Mouse (Mus musculus) embryonic fibroblast, embryonic 13.5 days (primary cell): ENCODE measurements around the gene Setd2.

ENCODE experiments used
- CTCF ChIP-seq: IDR thresholded peaks from 2 replicates; pipeline ENCODE4 v1.5.1; 2011; ENCODE audit warnings: mild to moderate bottlenecking, control low read depth, low read length, moderate library complexity, borderline replicate concordance; ENCODE audit not compliant: insufficient read depth
- POLR2A ChIP-seq: IDR thresholded peaks from 2 replicates; pipeline ENCODE4 v1.6.1; 2011; ENCODE audit warnings: low read depth, mild to moderate bottlenecking, control low read depth, low read length, moderate library complexity

DNA sequence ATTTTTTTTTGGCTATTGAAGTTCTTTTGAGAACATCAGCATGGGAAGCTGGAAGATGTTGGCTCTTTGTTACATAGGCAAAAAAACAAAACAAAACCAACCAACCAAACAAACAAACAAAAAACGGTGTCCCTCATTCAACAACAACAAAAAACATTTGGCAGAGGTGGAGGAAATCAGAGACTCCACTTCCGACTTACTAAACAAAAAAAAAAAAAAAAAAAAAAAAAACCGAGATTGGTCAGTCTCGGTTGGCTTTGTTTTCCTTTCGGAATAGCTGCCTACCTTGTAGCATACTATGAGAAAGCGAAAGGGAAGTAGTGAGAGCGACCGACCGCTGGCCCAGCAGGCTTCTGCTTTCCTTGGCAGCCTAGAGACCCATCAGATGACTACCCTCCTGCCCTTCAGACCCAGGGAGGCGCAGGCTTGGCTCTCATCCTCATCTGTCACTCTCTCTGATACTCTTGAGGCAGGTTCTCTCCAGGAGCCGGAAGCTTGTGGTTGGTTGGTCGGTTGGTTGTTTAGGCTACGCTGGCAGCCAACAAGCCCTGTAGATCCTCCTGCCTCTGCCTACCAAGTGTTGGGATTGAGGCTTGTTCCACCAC is 125.2 kb downstream of the Setd2 start:
- no peak for TF ChIP-seq CTCF
- TF ChIP-seq POLR2A: no peak
